Mouse (Mus musculus): ENCODE data around the gene Kctd17. TPM values are rescaled to one million over a fixed set of nuclear protein-coding genes. Genes with fewer than 3 reads are reported as not detected.

Kctd17 gene
- polyA plus RNA-seq, 1 experiment from 2014 or later: 117 TPM

Other genes starting within 250 kb of the Kctd17 start
- gene Pvalb, start 222.2 kb upstream of the Kctd17 start, polyA plus RNA-seq (2015; fragmentation: Nextera tagmentation; extraction: Ambion mirVana): 1.4 and 3.1 TPM in 2 replicates
- 1.0 and 1.4 TPM in 2 replicates for gene Ncf4, start 183.8 kb upstream of the Kctd17 start, polyA plus RNA-seq (2015; fragmentation: Nextera tagmentation; extraction: Ambion mirVana)
- gene Csf2rb2, start 122.8 kb upstream of the Kctd17 start, polyA plus RNA-seq (2015; fragmentation: Nextera tagmentation; extraction: Ambion mirVana): 0.09 and 0.34 TPM in 2 replicates
- gene Csf2rb, start 102.8 kb upstream of the Kctd17 start, polyA plus RNA-seq (2015; fragmentation: Nextera tagmentation; extraction: Ambion mirVana): 0.61 and 1.0 TPM in 2 replicates
- not detected in 2 replicates for gene Tex33, start 32.7 kb upstream of the Kctd17 start, polyA plus RNA-seq (2015; fragmentation: Nextera tagmentation; extraction: Ambion mirVana)
- gene Tst, start 22.7 kb upstream of the Kctd17 start, polyA plus RNA-seq (2015; fragmentation: Nextera tagmentation; extraction: Ambion mirVana): 6.5 and 8.8 TPM in 2 replicates
- 1.3 and 2.8 TPM in 2 replicates for gene Mpst, start 22.1 kb upstream of the Kctd17 start, polyA plus RNA-seq (2015; fragmentation: Nextera tagmentation; extraction: Ambion mirVana)
- 0.16 TPM in 1 of 2 replicates, not detected in the other for gene Tmprss6, start 40.1 kb downstream of the Kctd17 start, polyA plus RNA-seq (2015; fragmentation: Nextera tagmentation; extraction: Ambion mirVana)
- not detected in 2 replicates for gene Il2rb, start 66.7 kb downstream of the Kctd17 start, polyA plus RNA-seq (2015; fragmentation: Nextera tagmentation; extraction: Ambion mirVana)
- 4.8 and 5.6 TPM in 2 replicates for gene C1qtnf6, start 102.9 kb downstream of the Kctd17 start, polyA plus RNA-seq (2015; fragmentation: Nextera tagmentation; extraction: Ambion mirVana)
- gene Sstr3, start 116.1 kb downstream of the Kctd17 start, polyA plus RNA-seq (2015; fragmentation: Nextera tagmentation; extraction: Ambion mirVana): 0.15 and 0.26 TPM in 2 replicates
- 3.2 and 5.6 TPM in 2 replicates for gene Rac2, start 144.2 kb downstream of the Kctd17 start, polyA plus RNA-seq (2015; fragmentation: Nextera tagmentation; extraction: Ambion mirVana)
- 3.7 and 5.8 TPM in 2 replicates for gene Cyth4, start 168.5 kb downstream of the Kctd17 start, polyA plus RNA-seq (2015; fragmentation: Nextera tagmentation; extraction: Ambion mirVana)

All from midbrain, embryonic 13.5 days (tissue).